Mouse (Mus musculus) MEL (cell line): ENCODE data around the gene Irf3.

ENCODE experiments used
- CHD2 ChIP-seq: IDR thresholded peaks from 2 replicates; pipeline ENCODE4 v1.6.1; 2011; ENCODE audit warnings: low read length, improper control_type of control experiment
- CTCF ChIP-seq, 3 experiments: IDR thresholded peaks in 2 of 3; conservative IDR thresholded peaks in 1 of 3; 2 replicates each; pipeline ENCODE4 v1.5.1; 2011 to 2012; ENCODE audit warnings: low read length in 3 of 3, low read depth in 2 of 3, mild to moderate bottlenecking in 2 of 3, improper control_type of control experiment in 1 of 3, inconsistent platforms in 1 of 3, mixed read lengths in 1 of 3, moderate library complexity in 1 of 3; ENCODE audit not compliant: control insufficient read depth in 1 of 3, insufficient read depth in 1 of 3, poor library complexity in 1 of 3, severe bottlenecking in 1 of 3
- E2F4 ChIP-seq: IDR thresholded peaks from 2 replicates; pipeline ENCODE4 v1.6.1; 2011; ENCODE audit warnings: low read depth, low read length, improper control_type of control experiment, borderline replicate concordance
- EP300 ChIP-seq, 2 experiments: IDR thresholded peaks; 2 replicates each; pipeline ENCODE4 v1.6.1; 2011; ENCODE audit warnings: improper control_type of control experiment in 2 of 2, low read length in 2 of 2, low read depth in 1 of 2, mild to moderate bottlenecking in 1 of 2
- GATA1 ChIP-seq: IDR thresholded peaks from 2 replicates; pipeline ENCODE4 v1.6.1; 2011; ENCODE audit warnings: low read depth, low read length, improper control_type of control experiment
- HCFC1 ChIP-seq: IDR thresholded peaks from 2 replicates; pipeline ENCODE4 v1.6.1; 2012; ENCODE audit warnings: low read depth, mild to moderate bottlenecking, inconsistent platforms, low read length, improper control_type of control experiment, moderate library complexity
- KAT2A ChIP-seq: conservative IDR thresholded peaks from 2 replicates; pipeline ENCODE4 v1.6.1; 2012; ENCODE audit warnings: low read depth, low read length, improper control_type of control experiment, inconsistent platforms
- MAX ChIP-seq: IDR thresholded peaks from 2 replicates; pipeline ENCODE4 v1.6.1; 2011; ENCODE audit warnings: low read length, improper control_type of control experiment
- POLR2A ChIP-seq, 2 experiments: IDR thresholded peaks; 2 replicates each; pipeline ENCODE4 v1.6.1; 2011 to 2012; ENCODE audit warnings: low read length in 2 of 2, mild to moderate bottlenecking in 2 of 2, control low read depth in 1 of 2, improper control_type of control experiment in 1 of 2, low read depth in 1 of 2, moderate library complexity in 1 of 2; ENCODE audit not compliant: control insufficient read depth in 1 of 2, insufficient read depth in 1 of 2, poor library complexity in 1 of 2
- TBP ChIP-seq: IDR thresholded peaks from 2 replicates; pipeline ENCODE4 v1.8.0; 2011; ENCODE audit warnings: low read depth, low read length, improper control_type of control experiment
- UBTF ChIP-seq: IDR thresholded peaks from 2 replicates; pipeline ENCODE4 v1.6.1; 2012; ENCODE audit warnings: low read depth, mild to moderate bottlenecking, inconsistent platforms, low read length, improper control_type of control experiment, moderate library complexity, borderline replicate concordance; ENCODE audit not compliant: insufficient read depth
- ZMIZ1 ChIP-seq: IDR thresholded peaks from 2 replicates; pipeline ENCODE4 v1.6.1; 2012; ENCODE audit warnings: low read depth, mild to moderate bottlenecking, inconsistent platforms, low read length, improper control_type of control experiment, moderate library complexity
- ZNF384 ChIP-seq: IDR thresholded peaks from 2 replicates; pipeline ENCODE4 v1.6.1; 2012; ENCODE audit warnings: low read depth, mild to moderate bottlenecking, inconsistent platforms, low read length, improper control_type of control experiment

- TF ChIP-seq E2F4 (no peak), TBP (peak; percentile 71), CHD2 (peak; percentile 82; the same call in 1 of the 2 replicates), UBTF (no peak), EP300 (IDR thresholded peaks at IDR 0.05; ENCODE audit: low read depth in 1 of 2, low read length in 2 of 2) (no peak), CTCF (IDR thresholded peaks at IDR 0.05 in 2 of 3, conservative IDR thresholded peaks at IDR 0.05 in 1 of 3; ENCODE audit: control insufficient read depth in 1 of 3, insufficient read depth in 1 of 3, low read depth in 2 of 3, low read length in 3 of 3, poor library complexity in 1 of 3, severe bottlenecking in 1 of 3) (no peak), ZNF384 (no peak), KAT2A (peak; percentile 41; the same call in 1 of the 2 replicates), MAX (no peak), GATA1 (no peak), POLR2A (IDR thresholded peaks at IDR 0.05; ENCODE audit: control insufficient read depth in 1 of 2, insufficient read depth in 1 of 2, low read depth in 1 of 2, low read length in 2 of 2, poor library complexity in 1 of 2) (peak; percentile 50 to 79; a peak in 3 of 4 replicates), HCFC1 (peak; percentile 82), ZMIZ1 (no peak)
These were observed 11.1 kb upstream of the Irf3 start, which contains the start of gene Prmt1 for GRCm38 (mm10) chr7:44986192-44986878.
